Mouse (Mus musculus) liver, embryonic 11.5 days (tissue): ENCODE data around the gene Kri1. TPM values are rescaled to one million over a fixed set of nuclear protein-coding genes. Genes with fewer than 3 reads are reported as not detected.
"Not testable (repeated sequence)": the region's sequence is repeated elsewhere in the genome, so short reads cannot be mapped to it uniquely, and the experiment has no call there.

ENCODE experiments used
- ATAC-seq: fragments of 200-750 bp; cut with Nextera tagmentation; replicated peaks from 2 replicates; pipeline ENCODE4 v1.8.0; 2017; ENCODE audit warnings: moderate number of reproducible peaks, mild to moderate bottlenecking, moderate TSS enrichment, moderate library complexity; ENCODE audit not compliant: low FRiP score
- DNase-seq: peaks from one replicate; pipeline ENCODE4 v3.0.0-alpha.2; 2017; ENCODE audit warnings: low spot score
- H3K27ac ChIP-seq: fragments of 300-500 bp; sonication (generic); 2 replicates; pipeline ENCODE4 v1.5.1; 2014; ENCODE audit warnings: mild to moderate bottlenecking, low read depth, low read length, control low read depth
- H3K27me3 ChIP-seq: fragments of 300-500 bp; sonication (generic); replicated peaks from 2 replicates; pipeline ENCODE4 v1.6.1; 2014; ENCODE audit warnings: low read length, mixed read lengths; ENCODE audit not compliant: control insufficient read depth, insufficient read depth
- H3K36me3 ChIP-seq: fragments of 300-500 bp; sonication (generic); 2 replicates; pipeline ENCODE4 v1.6.1; 2014; ENCODE audit warnings: mild to moderate bottlenecking, low read length, moderate library complexity, mixed read lengths; ENCODE audit not compliant: control insufficient read depth, insufficient read depth
- H3K4me1 ChIP-seq: fragments of 300-500 bp; sonication (generic); replicated peaks from 2 replicates; pipeline ENCODE4 v1.6.1; 2014; ENCODE audit warnings: low read length, mixed read lengths; ENCODE audit not compliant: control insufficient read depth, insufficient read depth
- H3K4me2 ChIP-seq: fragments of 300-500 bp; sonication (generic); 2 replicates; pipeline ENCODE4 v1.6.1; 2014; ENCODE audit warnings: mild to moderate bottlenecking, control low read depth, moderate library complexity
- H3K4me3 ChIP-seq: fragments of 300-500 bp; sonication (generic); 2 replicates; pipeline ENCODE4 v1.5.1; 2014; ENCODE audit warnings: low read depth, low read length, control low read depth
- H3K9ac ChIP-seq: fragments of 300-500 bp; sonication (generic); 2 replicates; pipeline ENCODE4 v1.6.1; 2014; ENCODE audit warnings: low read depth, low read length, control low read depth
- H3K9me3 ChIP-seq: fragments of 300-500 bp; sonication (generic); 2 replicates; pipeline ENCODE4 v1.6.1; 2016; ENCODE audit warnings: low read length, inconsistent platforms, mixed read lengths; ENCODE audit not compliant: control insufficient read depth
- WGBS: fragments of 180-500 bp; shearing (Covaris S2); extraction: QIAGEN DNeasy Blood & Tissue Kit; methylation state at CpG from one replicate; pipeline ENCODE4 v1.1.7; 2014; 5-methylcytosine and 5-hydroxymethylcytosine counted together
- polyA plus RNA-seq: library from polyadenylated mRNA; unstranded; fragments of >200 nt; fragmentation: Nextera tagmentation; extraction: Ambion mirVana; gene quantifications from 2 replicates; pipeline ENCODE4 v1.2.1, GENCODE M21; 2014

Kri1 gene
- polyA plus RNA-seq, 1 experiment from 2014 or later: 24.2 TPM

DNA sequence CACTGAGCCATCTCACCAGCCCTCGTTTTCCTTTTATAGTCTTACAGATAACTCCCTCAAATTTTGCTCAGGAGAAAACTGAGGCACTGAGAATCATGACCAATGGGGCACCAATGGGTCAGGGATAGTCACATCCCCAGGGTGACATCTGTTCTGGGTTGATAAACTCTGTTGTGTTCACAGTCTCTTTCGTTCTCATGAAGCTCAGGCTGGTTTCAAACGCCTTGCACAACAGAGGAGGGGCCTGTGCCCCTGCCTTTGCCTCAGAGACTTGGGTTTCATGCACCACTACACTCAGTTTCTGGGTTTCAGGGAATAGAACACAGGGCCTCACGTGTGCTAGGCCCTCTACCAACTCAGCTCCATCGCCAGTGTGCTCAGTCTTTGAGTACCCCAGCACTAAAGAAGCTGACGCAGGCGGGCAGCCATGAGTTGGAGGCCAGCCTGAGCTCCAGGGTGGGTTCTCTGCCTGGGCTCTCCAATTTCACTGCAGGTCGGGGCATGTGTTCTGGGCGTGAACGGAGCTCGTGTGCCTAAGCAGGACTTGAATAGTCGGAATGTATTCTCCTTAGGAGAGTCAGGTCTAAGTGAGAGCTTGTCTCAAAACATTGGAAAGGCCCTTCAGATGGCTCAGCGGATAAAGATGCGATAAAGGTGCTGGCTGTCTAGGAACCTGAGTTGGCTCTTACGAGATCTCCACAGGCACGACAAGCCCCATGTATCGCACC, 23.3 kb downstream of the Kri1 start:
- Histone ChIP-seq H3K4me3 (peak overlapping the region; percentile 85), H3K9me3 (no peaks in the 10 kb centered on the region)
- 17% methylated on average over 17 of the region's 17 CpGs for WGBS

DNA sequence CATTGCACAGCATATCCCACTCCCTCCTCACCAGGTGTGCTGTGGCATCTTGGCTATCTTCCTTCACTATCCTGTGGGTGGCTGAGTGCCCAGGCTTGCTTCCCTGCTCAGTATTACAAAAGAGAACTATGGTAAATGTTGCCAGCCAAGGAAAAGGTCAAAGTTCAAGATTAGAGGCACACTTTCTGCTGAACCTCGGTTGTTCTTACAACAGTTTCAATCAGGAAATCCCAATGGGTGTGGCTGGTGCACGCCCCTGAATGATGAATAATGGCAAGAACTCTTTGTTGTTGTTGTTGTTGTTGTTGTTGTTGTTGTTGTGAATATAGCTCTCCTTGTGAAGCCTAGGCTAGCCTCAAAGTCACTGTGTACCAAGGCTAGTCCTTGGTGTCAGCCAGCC, 25.9 kb downstream of the Kri1 start:
- H3K27me3 ChIP-seq: no peaks in the 10 kb centered on the region
- no peak overlapping the region for H3K9ac ChIP-seq
- peaks cover 20% of the 10 kb centered on the region for H3K4me1 ChIP-seq
- no peak overlapping the region for H3K27ac ChIP-seq
- no peak overlapping the region for H3K4me2 ChIP-seq
- no peak for DNase-seq
- H3K9me3 ChIP-seq: no peaks in the 10 kb centered on the region
- ATAC-seq: no peak
- H3K36me3 ChIP-seq: peaks cover 2% of the 10 kb centered on the region; the same call in 1 of the 2 replicates
- WGBS: 50% methylated on average over 2 of the region's 2 CpGs
- H3K4me3 ChIP-seq: no peak overlapping the region

More for the DNA sequence above, 23.3 kb downstream of the Kri1 start:
- no peak for DNase-seq
- Histone ChIP-seq H3K27me3 (no peaks in the 10 kb centered on the region), H3K4me2 (peak overlapping the region; percentile 76), H3K4me1 (peaks cover 23% of the 10 kb centered on the region), H3K27ac (peak overlapping the region; percentile 97), H3K36me3 (peaks cover 16% of the 10 kb centered on the region), H3K9ac (peak overlapping the region; percentile 60)
- peak; percentile 81 for ATAC-seq

DNA sequence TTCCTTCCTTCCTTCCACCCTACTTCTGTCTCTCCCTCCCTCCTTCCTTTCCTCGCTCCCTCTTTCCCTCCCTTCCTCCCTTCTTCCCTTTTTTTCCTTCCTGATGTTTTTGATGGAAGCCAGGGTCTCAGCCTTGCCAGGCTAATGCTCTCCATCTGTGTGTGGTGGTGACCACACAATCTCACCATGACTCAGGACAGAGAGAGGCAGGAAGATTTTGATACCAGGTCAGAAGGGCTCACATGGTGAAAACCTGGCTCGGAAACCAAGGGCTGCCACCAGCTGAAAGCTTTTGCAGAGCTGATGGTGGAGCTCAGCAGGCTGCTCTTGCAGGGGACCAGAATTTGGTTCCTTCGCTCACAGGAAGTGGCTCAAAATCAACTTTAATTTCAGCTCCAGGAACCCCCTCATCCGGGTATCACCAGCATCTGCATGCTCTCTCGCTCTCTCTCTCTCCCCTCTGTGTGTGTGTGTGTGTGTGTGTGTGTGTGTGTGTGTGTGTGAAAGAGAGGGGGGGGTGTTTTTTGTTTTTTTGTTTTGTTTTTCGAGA, 27.2 kb downstream of the Kri1 start:
- Histone ChIP-seq H3K36me3 (no peaks in the 10 kb centered on the region), H3K9ac (no peak overlapping the region), H3K27me3 (no peaks in the 10 kb centered on the region), H3K4me1 (peaks cover 11% of the 10 kb centered on the region), H3K9me3 (no peaks in the 10 kb centered on the region), H3K4me3 (no peak overlapping the region), H3K4me2 (no peak overlapping the region), H3K27ac (no peak overlapping the region)
- ATAC-seq (no peak), DNase-seq (no peak)
- WGBS: 66% methylated on average over 6 of the region's 6 CpGs

- peaks cover 13% of the 10 kb centered on the region for H3K27me3 ChIP-seq
- not testable (repeated sequence) for H3K4me2 ChIP-seq, H3K27ac ChIP-seq, H3K4me1 ChIP-seq, H3K36me3 ChIP-seq, DNase-seq, ATAC-seq, H3K4me3 ChIP-seq, H3K9ac ChIP-seq, H3K9me3 ChIP-seq
- WGBS: 63% methylated on average over 4 of the region's 4 CpGs
These were observed 31.4 kb downstream of the Kri1 start for GRCm38 (mm10) chr9:21256349-21256748.

DNA sequence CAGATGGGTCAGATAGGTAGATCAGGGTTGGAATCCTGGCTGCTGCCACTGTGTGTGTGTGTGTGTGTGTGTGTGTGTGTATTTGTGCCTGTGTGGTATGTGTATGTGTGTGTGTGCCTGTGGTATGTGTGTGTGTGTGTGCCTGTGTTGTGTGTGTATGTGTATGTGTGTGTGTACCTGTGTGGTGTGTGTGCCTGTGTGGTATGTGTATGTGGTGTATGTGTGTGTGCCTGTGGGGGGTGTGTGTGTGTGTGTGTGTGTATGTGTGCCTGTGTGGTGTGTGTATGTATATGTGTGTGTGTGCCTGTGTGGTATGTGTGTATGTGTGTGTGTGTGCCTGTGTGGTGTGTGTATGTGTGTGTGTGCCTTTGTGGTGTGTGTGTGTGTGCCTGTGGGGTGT, 33.1 kb downstream of the Kri1 start:
- DNase-seq: no peak
- Histone ChIP-seq H3K4me3 (no peak overlapping the region), H3K4me2 (no peak overlapping the region), H3K27ac (no peak overlapping the region), H3K36me3 (no peaks in the 10 kb centered on the region), H3K4me1 (no peaks in the 10 kb centered on the region), H3K9ac (no peak overlapping the region), H3K27me3 (peaks cover 29% of the 10 kb centered on the region), H3K9me3 (no peaks in the 10 kb centered on the region)
- no peak for ATAC-seq

DNA sequence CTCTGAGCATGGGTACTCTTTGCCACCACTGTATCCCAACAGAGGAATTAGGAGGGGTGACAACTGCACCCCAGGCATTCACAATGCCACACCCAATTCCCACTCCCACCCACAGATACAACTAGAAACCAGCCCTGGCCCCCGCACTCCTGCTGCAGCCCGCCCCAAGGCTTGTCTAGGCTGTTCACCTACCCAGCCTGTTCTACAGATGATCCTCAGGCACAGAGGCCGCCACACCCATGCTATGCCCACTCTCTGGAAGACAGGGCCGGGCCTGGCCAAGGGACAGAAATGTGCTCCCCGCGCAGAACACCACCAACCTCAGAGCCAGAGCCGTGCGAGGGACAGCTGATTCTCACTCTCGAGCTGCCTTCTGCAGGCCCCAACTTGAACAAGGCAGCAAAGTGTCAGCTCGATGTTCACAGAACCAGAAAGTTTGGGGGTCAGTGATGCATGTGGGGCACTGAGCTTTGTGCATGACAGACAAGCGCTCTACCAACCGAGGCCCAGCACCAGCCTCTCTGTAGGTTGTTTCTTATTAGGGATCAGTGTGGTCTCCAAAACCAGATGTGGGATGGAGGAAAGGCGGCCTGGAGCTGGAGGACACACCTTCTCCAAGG, 36.5 kb downstream of the Kri1 start:
- H3K4me2 ChIP-seq: no peak overlapping the region
- peaks cover 4% of the 10 kb centered on the region; the same call in 1 of the 2 replicates for H3K4me1 ChIP-seq
- 59% methylated on average over 13 of the region's 13 CpGs for WGBS
- H3K36me3 ChIP-seq: no peaks in the 10 kb centered on the region
- DNase-seq (no peak), ATAC-seq (no peak)
- no peak overlapping the region for H3K4me3 ChIP-seq
- H3K27me3 ChIP-seq: peaks cover 59% of the 10 kb centered on the region
- no peak overlapping the region for H3K9ac ChIP-seq
- no peak overlapping the region for H3K27ac ChIP-seq
- no peaks in the 10 kb centered on the region for H3K9me3 ChIP-seq

- Histone ChIP-seq H3K27me3 (peaks cover 66% of the 10 kb centered on the region), H3K9ac (no peak overlapping the region), H3K36me3 (no peaks in the 10 kb centered on the region), H3K4me1 (peaks cover 4% of the 10 kb centered on the region; the same call in 1 of the 2 replicates), H3K4me2 (no peak overlapping the region), H3K27ac (no peak overlapping the region), H3K9me3 (no peaks in the 10 kb centered on the region), H3K4me3 (no peak overlapping the region)
- 51% methylated on average over 2 of the region's 2 CpGs for WGBS
- ATAC-seq (no peak), DNase-seq (no peak)
These were observed 37.3 kb downstream of the Kri1 start for GRCm38 (mm10) chr9:21250509-21250908.

DNA sequence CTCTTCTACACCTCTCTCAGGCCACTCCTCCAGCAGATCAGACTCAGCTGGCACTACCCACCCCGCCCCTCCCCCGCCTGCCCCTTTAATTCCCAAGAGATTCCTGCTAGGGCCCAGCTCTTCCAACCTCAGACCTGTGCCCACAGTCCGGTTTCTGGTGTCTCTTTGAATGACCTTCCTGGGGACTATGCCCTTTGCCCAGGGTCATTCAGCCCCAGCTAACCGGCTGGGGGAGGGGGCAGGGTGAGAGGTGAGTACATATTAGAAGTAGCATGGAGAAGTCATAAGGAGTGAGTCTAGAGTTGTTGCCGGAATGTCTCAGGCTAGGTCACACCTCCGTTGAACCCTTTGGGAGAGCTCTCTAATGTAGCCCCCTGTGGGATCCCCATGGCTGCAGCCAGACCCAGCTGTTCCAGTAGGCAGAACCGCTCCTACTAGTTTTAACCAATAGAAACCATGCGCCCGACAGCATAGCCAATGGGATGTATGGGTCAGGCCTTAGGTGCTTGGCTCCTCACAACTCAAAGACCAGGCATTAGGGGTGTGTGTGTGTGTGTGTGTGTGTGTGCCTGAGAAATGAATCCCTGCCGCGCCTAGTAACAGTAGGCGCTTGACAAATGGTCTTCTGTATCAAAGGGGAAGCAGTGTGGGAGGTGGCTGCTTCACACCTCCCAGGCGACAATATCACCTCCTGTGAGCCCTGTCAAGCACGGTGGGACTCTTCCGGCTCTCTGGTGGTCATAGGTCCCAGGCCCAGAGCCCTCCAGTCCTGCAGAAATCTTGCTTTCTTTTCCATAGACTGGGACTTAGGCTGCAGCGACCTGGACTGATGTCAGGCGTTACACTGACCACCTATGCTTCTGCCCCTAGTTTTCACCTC, 37.9 kb downstream of the Kri1 start:
- Histone ChIP-seq H3K9ac (no peak overlapping the region), H3K4me3 (no peak overlapping the region), H3K27me3 (peaks cover 73% of the 10 kb centered on the region), H3K36me3 (no peaks in the 10 kb centered on the region), H3K9me3 (no peaks in the 10 kb centered on the region), H3K4me2 (no peak overlapping the region), H3K4me1 (peaks cover 4% of the 10 kb centered on the region; the same call in 1 of the 2 replicates), H3K27ac (no peak overlapping the region)
- DNase-seq: no peak
- peak; percentile 45; the same call in 1 of the 2 replicates for ATAC-seq
- WGBS: 19% methylated on average over 17 of the region's 17 CpGs
